Mouse (Mus musculus): ENCODE measurements at regions not wholly inside any gene's neighbourhood (a gene's known extent, or its start where the extent isn't known, plus 50 kb on each side); places are given as distances from the start of the nearest gene placed in this dataset.

DNA sequence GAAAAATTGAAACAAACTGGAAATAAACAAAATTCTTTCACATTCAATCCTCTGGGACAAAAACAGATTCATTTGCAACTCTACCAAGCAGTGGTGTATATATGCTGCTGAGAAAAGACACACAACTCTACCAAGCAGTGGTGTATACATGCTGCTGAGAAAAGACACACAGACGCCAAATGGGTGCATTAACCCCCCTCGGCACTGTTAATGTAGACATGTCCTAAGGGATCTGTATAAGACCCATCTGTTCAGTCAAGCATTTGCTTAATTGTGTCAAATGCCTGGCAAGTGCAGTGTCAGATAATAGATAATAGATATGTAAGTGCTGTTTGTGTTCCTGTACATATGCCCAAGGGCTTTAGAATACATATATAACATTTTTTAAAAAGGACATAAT lies 1035.2 kb upstream of the B3galt2 start:
- no peaks in the 10 kb centered on the region for H3K27me3 ChIP-seq
- H3K4me2 ChIP-seq: no peak overlapping the region
- WGBS: 83% methylated on average over 2 of the region's 2 CpGs
- H3K27ac ChIP-seq: no peak overlapping the region
- H3K4me1 ChIP-seq: no peaks in the 10 kb centered on the region
- no peaks in the 10 kb centered on the region for H3K9me3 ChIP-seq
- ATAC-seq (ENCODE audit: low FRiP score): no peak
- no peaks in the 10 kb centered on the region for H3K36me3 ChIP-seq (replicated peaks)
- no peak overlapping the region for H3K4me3 ChIP-seq (replicated peaks)
- no peak overlapping the region for H3K9ac ChIP-seq

DNA sequence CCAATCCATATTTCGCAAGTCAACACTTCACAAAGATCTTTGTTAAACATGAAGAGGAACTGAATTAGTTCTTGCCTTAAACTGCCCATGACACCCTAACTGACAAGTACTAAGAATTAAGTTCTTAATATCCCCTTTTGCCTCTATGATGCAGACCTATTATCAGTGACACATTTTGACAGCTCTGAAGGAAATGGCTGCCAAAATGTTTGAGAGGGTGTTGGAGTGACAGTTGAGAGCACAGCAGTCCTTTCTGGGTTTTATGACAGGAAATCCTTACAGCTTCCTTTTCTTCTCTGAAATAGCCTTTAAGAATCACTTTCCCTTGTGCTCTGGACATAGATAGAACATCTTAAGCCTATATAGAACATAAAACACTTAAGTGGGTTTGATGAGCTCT lies 1034.4 kb upstream of the B3galt2 start:
- Histone ChIP-seq H3K9me3 (no peaks in the 10 kb centered on the region), H3K4me3 (replicated peaks) (no peak overlapping the region), H3K4me2 (no peak overlapping the region), H3K36me3 (replicated peaks) (no peaks in the 10 kb centered on the region), H3K27ac (no peak overlapping the region), H3K4me1 (no peaks in the 10 kb centered on the region), H3K27me3 (no peaks in the 10 kb centered on the region), H3K9ac (no peak overlapping the region)
- WGBS: 100% methylated on average over 1 of the region's 1 CpGs
- no peak for ATAC-seq (ENCODE audit: low FRiP score)

DNA sequence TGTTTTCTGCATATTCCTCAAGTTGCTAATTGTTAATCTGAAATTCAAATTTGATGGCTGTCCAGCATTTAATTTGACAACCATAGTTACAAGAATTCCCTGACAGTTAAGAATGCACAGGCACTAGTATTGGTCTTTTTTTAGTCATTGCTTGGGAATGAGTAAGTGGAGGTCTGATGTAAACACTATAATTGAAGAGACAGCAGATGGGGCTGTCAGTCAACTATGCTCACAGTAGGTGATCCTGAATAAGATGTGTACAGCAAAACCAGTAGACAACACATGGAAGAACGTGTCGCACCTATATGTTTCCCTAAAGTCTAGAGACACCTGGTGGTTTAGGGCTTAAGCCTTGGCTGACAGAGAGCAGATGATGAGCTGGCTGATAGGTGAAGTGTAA lies 1019.0 kb upstream of the B3galt2 start:
- Histone ChIP-seq H3K27me3 (no peaks in the 10 kb centered on the region), H3K4me3 (replicated peaks) (no peak overlapping the region), H3K9me3 (no peaks in the 10 kb centered on the region), H3K36me3 (replicated peaks) (no peaks in the 10 kb centered on the region), H3K4me1 (no peaks in the 10 kb centered on the region), H3K27ac (no peak overlapping the region), H3K9ac (no peak overlapping the region), H3K4me2 (no peak overlapping the region)
- no peak for ATAC-seq (ENCODE audit: low FRiP score)
- WGBS: 88% methylated on average over 2 of the region's 2 CpGs

DNA sequence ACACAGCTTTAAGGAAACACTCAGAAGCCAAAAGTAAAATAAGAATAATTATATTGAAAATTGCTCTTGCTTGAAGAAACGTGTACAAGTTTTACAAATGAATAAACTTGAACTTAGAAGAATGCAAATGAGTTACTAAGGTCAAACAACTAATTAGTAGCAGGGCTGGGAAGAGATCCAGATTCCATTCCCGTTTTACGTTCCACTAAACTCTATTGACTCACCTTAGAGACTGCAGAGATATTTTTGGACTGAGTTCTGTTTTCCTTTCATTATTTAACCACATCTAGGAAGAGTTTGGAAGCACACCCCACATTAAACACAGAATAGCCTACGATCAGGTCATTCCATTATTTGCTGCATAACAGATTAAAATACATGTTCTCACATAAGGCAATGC lies 1016.2 kb upstream of the B3galt2 start:
- no peaks in the 10 kb centered on the region for H3K9me3 ChIP-seq
- no peak overlapping the region for H3K9ac ChIP-seq
- no peaks in the 10 kb centered on the region for H3K36me3 ChIP-seq (replicated peaks)
- no peaks in the 10 kb centered on the region for H3K27me3 ChIP-seq
- no peak overlapping the region for H3K4me3 ChIP-seq (replicated peaks)
- no peak overlapping the region for H3K4me2 ChIP-seq
- WGBS: 59% methylated on average over 4 of the region's 4 CpGs
- H3K27ac ChIP-seq: no peak overlapping the region
- H3K4me1 ChIP-seq: no peaks in the 10 kb centered on the region
- ATAC-seq (ENCODE audit: low FRiP score): no peak

DNA sequence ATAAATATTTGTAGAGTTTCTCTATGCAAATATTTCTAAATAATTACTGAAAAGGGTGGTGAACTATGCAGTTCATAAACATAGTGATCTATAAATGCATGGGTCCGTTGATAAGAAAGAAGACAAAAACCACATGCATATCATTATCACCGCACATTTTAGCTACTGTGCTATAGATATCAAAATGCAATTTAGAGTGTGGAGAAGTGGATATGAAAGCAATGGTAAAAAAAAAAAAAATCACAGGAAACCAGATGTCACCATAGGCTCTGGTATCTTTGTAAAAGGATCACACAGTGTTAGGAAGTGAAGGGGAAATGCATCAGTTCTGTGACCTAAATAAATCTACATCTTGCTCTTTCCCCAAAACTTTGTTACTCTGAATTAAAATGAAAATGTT lies 985.2 kb upstream of the B3galt2 start:
- H3K27me3 ChIP-seq: no peaks in the 10 kb centered on the region

DNA sequence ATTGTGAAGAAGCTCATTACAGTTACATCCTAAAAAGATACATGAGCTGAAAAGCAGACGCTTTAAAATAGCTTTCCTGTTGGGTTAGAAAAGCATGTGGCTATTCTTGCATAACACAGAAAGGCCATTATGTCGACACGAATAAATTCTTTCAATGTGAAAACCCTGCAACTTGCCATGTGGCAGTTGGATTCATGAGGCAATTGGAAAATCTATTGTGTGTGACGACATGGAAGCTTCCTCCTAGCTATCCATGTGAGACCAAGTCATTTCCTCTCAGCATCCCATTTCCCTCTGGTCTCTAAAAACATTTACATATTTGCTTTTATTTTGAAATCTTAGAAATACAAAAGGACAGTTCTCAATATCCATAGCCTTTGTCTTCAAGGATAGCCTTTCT lies 975.2 kb upstream of the B3galt2 start:
- no peaks in the 10 kb centered on the region for H3K27me3 ChIP-seq
- H3K4me1 ChIP-seq: no peaks in the 10 kb centered on the region
- no peak overlapping the region for H3K4me3 ChIP-seq (replicated peaks)
- WGBS: 80% methylated on average over 4 of the region's 4 CpGs
- no peaks in the 10 kb centered on the region for H3K9me3 ChIP-seq
- H3K9ac ChIP-seq: no peak overlapping the region
- no peak for ATAC-seq (ENCODE audit: low FRiP score)
- no peak overlapping the region for H3K27ac ChIP-seq
- H3K4me2 ChIP-seq: no peak overlapping the region
- no peaks in the 10 kb centered on the region for H3K36me3 ChIP-seq (replicated peaks)

More for the DNA sequence above, 985.2 kb upstream of the B3galt2 start:
- Histone ChIP-seq H3K4me2 (no peak overlapping the region), H3K4me3 (replicated peaks) (no peak overlapping the region), H3K9ac (no peak overlapping the region), H3K4me1 (no peaks in the 10 kb centered on the region), H3K36me3 (replicated peaks) (no peaks in the 10 kb centered on the region), H3K27ac (no peak overlapping the region), H3K9me3 (no peaks in the 10 kb centered on the region)
- 91% methylated on average over 2 of the region's 2 CpGs for WGBS
- no peak for ATAC-seq (ENCODE audit: low FRiP score)

DNA sequence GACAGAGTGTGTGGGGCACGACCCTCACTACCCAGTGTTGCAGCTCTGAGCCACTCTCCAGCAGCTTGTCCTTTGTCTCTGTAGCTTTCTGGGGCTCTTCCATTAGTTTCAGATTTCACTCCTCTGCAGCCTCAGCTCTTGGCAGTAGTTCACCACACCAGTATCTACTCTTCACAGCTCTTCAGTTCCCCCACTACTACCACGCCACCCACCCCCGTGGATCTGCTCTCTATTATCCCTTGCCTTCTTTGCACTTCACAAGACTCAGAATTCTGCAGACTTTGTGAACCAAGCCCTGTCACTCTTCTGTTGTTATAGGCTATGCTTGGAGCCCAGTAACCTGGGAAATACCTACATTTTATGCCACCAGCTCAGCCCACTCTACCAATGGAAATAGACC lies 960.5 kb upstream of the B3galt2 start:
- H3K36me3 ChIP-seq (replicated peaks): no peaks in the 10 kb centered on the region
- H3K27me3 ChIP-seq: no peaks in the 10 kb centered on the region
- no peak overlapping the region for H3K4me2 ChIP-seq
- no peaks in the 10 kb centered on the region for H3K4me1 ChIP-seq
- no peak overlapping the region for H3K9ac ChIP-seq
- no peaks in the 10 kb centered on the region for H3K9me3 ChIP-seq
- H3K4me3 ChIP-seq (replicated peaks): no peak overlapping the region
- WGBS: 76% methylated on average over 3 of the region's 3 CpGs
- H3K27ac ChIP-seq: no peak overlapping the region
- ATAC-seq (ENCODE audit: low FRiP score): no peak

DNA sequence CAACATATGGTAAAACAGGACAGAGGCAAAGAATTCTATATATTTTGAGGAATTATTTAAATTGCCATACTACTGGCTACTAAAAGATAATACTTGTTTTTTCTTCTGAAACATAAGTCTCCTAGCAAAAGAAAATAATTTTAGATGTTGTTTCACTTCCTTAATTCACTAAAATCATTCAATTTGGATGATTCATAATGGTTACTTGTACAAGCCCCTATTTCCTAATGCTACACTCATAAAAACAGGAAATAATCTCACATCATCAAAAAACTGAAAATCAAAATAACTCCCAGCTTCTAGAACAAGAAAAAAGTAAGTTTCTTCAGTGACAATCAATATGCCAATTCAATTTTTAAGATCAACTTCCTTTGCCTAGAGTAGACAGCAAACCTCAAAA lies 951.6 kb upstream of the B3galt2 start:
- H3K27ac ChIP-seq: no peak overlapping the region
- no peak for ATAC-seq (ENCODE audit: low FRiP score)
- H3K4me2 ChIP-seq: no peak overlapping the region

DNA sequence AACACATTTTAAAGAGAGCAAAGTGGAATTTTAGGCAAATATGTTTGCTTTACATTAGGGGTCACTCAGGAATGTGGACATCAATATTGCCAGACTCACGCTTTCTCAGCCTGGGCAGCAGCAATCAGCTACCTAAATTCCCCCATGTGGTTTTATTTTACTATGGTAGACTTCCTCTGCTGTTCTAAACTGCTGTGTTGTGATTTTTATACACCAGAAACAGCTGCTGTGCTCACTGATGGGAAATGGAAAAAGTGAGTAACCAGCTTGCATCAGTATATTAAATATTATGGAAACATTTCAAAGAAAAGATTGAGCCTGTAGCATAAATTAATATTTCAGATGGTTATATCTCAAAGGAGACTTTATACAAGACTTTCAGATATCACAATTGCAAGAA lies 945.3 kb upstream of the B3galt2 start:
- no peak overlapping the region for H3K4me2 ChIP-seq
- whole genome bisulfite sequencing: 86% methylated on average over 1 of the region's 1 CpGs
- no peaks in the 10 kb centered on the region for H3K36me3 ChIP-seq (replicated peaks)
- no peak overlapping the region for H3K27ac ChIP-seq
- no peak overlapping the region for H3K4me3 ChIP-seq (replicated peaks)
- H3K9me3 ChIP-seq: no peaks in the 10 kb centered on the region
- H3K27me3 ChIP-seq: no peaks in the 10 kb centered on the region
- no peak overlapping the region for H3K9ac ChIP-seq
- no peak for ATAC-seq (ENCODE audit: low FRiP score)
- no peaks in the 10 kb centered on the region for H3K4me1 ChIP-seq

More for the DNA sequence above, 951.6 kb upstream of the B3galt2 start:
- Histone ChIP-seq H3K36me3 (replicated peaks) (no peaks in the 10 kb centered on the region), H3K27me3 (no peaks in the 10 kb centered on the region), H3K4me3 (replicated peaks) (no peak overlapping the region), H3K9me3 (no peaks in the 10 kb centered on the region), H3K4me1 (no peaks in the 10 kb centered on the region), H3K9ac (no peak overlapping the region)

DNA sequence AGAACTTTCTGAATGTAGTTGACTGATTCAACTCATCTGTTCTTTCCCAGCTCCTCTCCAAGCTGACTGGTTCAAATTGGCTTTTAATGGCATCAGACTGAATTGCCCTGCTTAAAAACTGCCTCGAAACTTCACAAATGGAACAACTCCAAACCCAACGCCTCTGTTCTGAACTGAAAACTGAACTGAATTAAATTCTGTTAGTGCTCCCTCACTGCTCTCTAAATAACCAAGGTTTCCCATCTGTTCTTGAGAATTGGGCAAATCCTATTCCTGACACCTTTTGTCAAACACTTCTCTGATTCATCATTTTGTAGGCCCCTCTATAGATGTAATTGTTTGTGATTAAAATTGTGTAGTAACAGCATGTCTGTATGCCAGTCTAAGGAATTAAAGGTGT lies 932.2 kb upstream of the B3galt2 start:
- H3K36me3 ChIP-seq (replicated peaks): no peaks in the 10 kb centered on the region
- no peak for ATAC-seq (ENCODE audit: low FRiP score)
- no peak overlapping the region for H3K4me2 ChIP-seq
- H3K4me1 ChIP-seq: no peaks in the 10 kb centered on the region
- no peaks in the 10 kb centered on the region for H3K9me3 ChIP-seq
- no peak overlapping the region for H3K4me3 ChIP-seq (replicated peaks)
- no peak overlapping the region for H3K27ac ChIP-seq
- no peak overlapping the region for H3K9ac ChIP-seq
- H3K27me3 ChIP-seq: no peaks in the 10 kb centered on the region
- 74% methylated on average over 2 of the region's 2 CpGs for WGBS

DNA sequence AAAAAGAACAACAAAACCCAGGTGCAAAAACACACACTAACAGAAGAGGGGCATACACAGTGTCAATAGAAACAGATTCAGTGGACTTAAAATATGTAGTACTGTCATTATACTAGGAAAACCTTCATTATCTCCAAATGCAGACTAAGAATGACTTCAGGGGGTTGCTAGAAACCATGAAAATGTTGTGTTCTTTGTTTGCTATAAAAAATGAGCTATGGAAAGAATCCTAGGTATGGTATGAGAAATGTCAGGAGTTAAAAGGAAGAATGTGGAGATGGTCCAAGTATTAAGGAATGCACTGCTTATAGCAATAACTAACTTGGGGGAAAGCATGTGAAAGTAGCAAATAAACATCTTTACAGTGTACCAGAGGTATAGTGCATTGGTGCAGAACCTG lies 910.2 kb upstream of the B3galt2 start:
- Histone ChIP-seq H3K27ac (no peak overlapping the region), H3K4me1 (no peaks in the 10 kb centered on the region; the same call in 1 of the 2 replicates), H3K9ac (no peak overlapping the region), H3K4me3 (replicated peaks) (no peak overlapping the region), H3K27me3 (no peaks in the 10 kb centered on the region), H3K4me2 (no peak overlapping the region), H3K9me3 (no peaks in the 10 kb centered on the region), H3K36me3 (replicated peaks) (no peaks in the 10 kb centered on the region)
- ATAC-seq (ENCODE audit: low FRiP score): no peak

DNA sequence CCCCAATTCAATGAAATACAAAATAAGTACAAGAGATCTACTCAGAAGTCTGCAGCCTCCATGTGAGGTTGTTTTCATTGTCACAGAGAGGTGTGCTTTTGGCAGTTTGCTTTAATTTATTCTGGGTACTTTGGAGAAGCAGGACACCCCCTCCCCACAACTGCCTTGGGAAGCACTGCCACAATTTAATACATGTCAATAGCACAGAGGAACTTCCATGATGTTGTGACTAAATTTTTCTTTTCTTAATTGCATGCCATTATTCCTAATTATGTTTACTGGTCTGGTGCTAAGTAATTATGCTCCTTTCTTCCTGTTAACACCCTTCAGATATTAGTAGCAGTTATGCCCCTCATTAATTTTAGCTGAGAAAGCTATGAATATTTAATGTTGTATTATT lies 906.4 kb upstream of the B3galt2 start:
- ATAC-seq (ENCODE audit: low FRiP score): peak; percentile 23; the same call in 1 of the 2 replicates
- Histone ChIP-seq H3K36me3 (replicated peaks) (no peaks in the 10 kb centered on the region), H3K27ac (no peak overlapping the region), H3K9ac (no peak overlapping the region), H3K27me3 (no peaks in the 10 kb centered on the region), H3K4me1 (no peaks in the 10 kb centered on the region; the same call in 1 of the 2 replicates), H3K9me3 (no peaks in the 10 kb centered on the region), H3K4me3 (replicated peaks) (no peak overlapping the region), H3K4me2 (no peak overlapping the region)

DNA sequence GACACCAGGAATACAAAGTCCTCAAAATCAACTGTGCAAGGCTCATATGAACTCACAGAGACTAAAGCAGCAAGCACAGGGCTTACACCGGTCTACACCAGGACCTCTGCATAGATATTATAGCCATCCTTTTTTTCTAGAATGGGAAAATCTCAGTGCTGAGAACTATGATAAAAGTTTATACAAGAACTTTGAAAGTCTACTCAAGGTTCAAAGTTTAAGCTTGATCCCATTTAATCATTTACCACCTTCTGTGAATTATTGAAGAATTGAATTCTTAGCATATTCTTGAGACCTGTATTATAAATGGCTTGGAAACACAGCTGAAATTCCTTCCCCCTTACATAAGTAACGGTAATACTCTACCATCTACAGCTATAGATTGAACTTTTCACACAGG lies 902.1 kb upstream of the B3galt2 start:
- Histone ChIP-seq H3K27ac (no peak overlapping the region), H3K9me3 (no peaks in the 10 kb centered on the region), H3K36me3 (replicated peaks) (no peaks in the 10 kb centered on the region), H3K4me3 (replicated peaks) (no peak overlapping the region), H3K4me1 (no peaks in the 10 kb centered on the region; the same call in 1 of the 2 replicates), H3K4me2 (no peak overlapping the region), H3K9ac (no peak overlapping the region), H3K27me3 (no peaks in the 10 kb centered on the region)
- ATAC-seq (ENCODE audit: low FRiP score): no peak
- WGBS: 90% methylated on average over 2 of the region's 2 CpGs

DNA sequence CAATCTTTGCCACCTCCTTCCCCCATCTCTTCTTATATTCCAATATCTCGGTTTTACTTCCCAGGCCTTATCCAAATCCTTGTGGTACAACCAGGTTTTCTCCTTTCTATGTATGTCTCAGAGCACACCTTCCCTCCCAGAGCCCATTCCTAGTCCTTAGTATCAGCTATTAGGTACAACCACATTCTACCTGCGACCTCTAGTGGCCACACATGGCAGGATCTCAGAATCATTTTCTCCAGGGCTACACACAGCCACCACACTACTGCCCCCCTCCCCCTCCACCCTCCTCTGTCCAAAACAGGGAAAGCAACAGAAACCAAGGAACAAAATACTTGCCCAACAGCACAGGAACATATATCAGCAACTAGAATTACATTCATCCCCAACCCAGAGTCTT lies 898.2 kb upstream of the B3galt2 start:
- Histone ChIP-seq H3K4me3 (replicated peaks) (no peak overlapping the region), H3K27ac (no peak overlapping the region), H3K4me2 (no peak overlapping the region), H3K9ac (no peak overlapping the region), H3K36me3 (replicated peaks) (no peaks in the 10 kb centered on the region), H3K9me3 (no peaks in the 10 kb centered on the region), H3K4me1 (no peaks in the 10 kb centered on the region), H3K27me3 (no peaks in the 10 kb centered on the region)
- whole genome bisulfite sequencing: 24% methylated on average over 2 of the region's 2 CpGs
- peak; percentile 88 for ATAC-seq (ENCODE audit: low FRiP score)
